Mouse (Mus musculus): ENCODE results near the gene Nav2.

The Nav2 gene

DNA sequence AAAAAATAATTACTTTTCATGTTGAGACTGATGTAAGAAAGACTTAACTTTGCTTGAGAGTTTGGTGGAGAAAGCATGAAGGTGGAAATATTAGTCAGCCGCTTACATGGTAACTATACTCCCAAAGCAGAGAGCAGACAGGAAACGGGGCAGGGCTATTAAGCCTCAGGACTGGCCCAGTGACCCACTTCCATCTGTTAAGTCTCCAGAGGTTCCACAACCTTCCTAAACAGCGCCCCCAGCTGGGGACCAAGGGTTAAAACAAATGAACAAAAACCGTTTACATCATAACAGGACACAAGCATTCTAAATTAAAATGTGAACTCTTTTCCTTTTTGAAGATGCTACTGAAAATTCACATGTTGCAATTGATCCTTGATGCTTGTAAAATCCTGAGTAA is 29.7 kb downstream of the Nav2 start:
- DNase-seq, result no peak

DNA sequence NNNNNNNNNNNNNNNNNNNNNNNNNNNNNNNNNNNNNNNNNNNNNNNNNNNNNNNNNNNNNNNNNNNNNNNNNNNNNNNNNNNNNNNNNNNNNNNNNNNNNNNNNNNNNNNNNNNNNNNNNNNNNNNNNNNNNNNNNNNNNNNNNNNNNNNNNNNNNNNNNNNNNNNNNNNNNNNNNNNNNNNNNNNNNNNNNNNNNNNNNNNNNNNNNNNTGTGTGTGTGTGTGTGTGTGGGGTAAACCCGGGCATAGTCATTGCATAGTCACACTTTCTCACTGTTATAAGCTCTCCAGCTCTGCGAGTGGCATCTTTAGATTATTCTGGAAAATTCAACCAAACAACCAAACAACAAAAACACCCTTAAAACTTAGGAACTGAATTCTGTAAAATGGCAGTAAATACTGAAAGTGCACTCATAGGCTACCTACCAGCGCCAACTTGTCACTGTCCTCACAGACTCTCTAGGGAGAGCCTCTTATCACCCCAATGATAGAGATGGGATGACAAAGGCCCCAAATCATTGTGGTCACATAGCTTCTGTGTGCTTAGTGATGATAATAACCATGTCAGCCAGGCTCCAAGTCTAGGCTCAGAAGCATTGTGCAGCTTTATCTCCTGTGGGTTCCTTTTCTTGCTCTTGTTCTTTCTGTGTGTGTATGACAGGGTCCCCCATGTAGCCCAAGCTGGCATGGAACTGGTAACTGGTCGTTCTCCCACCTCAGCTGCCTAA is 40.0 kb downstream of the Nav2 start:
- DNase-seq, result no peak

DNA sequence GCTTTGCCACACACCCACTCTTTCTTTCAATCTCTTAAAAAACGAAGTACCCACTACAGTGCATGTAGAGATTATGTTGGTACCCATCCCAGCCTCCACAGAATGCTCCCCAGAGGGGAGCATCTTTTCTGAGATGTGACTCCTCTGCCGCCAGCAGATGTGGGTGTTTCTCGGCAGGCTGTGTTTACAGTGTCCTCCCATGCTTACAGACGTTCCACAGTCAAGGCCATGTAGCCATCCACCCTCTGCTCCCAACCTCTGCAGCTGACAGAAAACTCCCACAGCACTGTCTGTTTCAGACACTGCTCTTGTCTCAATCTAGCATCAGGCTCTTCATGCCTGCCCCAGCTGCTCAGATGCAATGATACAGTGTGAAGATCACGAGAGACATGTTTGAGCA is 46.0 kb downstream of the Nav2 start:
- no peak for DNase-seq

DNA sequence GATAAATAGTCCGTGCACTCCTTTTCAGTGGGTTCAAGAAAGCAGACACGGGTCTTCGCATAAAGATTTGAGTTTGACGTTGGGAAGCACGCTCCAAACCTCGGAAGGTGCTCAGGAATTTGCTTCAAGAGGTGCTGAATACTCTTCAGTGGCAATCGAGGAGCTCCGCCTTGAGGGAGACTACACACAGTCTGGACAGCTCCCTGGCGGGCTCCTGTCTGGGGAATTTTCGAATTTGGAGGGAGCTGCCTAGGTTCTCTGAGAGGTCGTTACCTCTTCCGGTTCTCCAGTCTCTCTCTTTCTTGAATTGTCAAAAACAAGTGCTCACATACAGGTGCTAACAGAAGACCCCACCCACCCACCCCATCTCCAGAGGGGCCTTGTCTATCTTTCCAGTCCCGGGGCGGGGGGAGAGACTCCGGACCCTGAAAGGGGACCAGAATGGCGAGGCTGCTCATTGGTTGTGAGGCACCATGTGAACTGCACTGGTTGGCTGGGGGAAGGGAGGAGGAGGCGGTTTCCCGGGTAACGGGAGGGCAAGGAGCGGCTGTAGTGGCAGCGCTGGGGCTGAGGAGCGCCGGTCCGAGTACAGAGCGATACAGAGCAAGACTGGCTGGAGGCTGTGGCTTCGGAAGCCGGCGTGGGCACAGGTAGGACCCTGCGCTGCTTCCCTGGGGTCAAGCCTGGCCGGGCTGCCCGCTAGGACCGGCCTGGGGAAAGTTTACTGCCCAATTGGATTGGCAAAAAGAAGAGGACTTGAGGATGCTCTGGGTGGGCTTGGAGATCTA is 50.2 kb downstream of the Nav2 start:
- peak; percentile 84 for DNase-seq

DNA sequence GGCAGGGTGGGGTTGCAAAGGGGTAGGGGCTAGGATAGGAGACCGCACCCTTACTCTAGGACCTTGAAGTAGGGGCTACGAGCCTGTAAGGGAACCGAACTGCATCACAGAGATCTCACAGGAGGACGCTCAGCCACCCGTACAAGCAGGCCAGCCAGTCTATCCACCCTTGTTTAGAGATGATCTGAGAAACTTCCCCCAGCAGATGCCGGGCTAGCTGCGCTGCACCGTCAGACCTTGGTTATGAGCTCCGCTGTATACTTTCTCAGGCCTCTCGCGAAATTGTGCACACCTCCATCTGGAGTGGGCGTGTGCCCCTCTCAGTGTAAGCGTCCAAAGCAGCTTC is 50.8 kb downstream of the Nav2 start:
- DNase-seq, result peak; percentile 23

DNA sequence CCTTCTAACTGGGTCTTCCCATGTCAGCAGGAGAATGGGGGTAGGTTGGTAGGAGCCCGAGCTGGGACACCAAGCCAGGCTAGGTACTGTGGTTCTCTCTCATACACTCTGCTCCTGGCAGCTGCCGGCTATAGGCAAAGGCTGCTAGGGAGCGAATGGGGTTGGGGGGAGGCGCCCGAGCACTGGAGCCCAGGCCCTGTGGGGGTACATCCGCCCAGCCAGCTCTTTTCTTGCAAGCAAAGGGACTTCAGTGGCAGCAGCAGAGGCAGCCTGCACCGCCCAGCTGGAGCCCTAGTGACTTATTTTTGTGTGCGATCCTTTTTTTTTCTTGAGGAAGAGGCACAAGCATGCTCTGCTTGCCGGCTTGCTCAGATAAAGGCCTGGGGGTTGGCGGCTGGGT is 51.6 kb downstream of the Nav2 start:
- peak; percentile 26 for DNase-seq

DNA sequence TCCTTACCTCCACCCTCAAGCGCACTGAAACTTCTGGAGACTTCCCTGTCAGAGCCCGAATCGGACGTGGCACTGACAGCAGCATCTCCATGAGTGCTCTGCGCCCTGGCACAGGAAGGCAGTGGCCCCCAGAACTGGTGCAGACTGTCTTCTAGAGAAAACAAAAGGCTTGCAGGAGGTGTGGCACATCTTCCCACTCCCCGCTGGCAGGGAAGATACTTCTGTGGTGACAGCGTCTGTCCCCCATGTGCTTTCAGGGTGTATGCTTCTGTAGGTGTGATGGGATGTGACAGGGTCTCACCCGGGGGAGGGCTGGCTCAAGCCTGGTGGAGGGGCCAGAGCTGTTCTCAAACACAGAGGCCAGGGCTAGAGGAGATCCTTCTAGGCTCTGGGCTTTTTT is 53.0 kb downstream of the Nav2 start:
- DNase-seq, result no peak

DNA sequence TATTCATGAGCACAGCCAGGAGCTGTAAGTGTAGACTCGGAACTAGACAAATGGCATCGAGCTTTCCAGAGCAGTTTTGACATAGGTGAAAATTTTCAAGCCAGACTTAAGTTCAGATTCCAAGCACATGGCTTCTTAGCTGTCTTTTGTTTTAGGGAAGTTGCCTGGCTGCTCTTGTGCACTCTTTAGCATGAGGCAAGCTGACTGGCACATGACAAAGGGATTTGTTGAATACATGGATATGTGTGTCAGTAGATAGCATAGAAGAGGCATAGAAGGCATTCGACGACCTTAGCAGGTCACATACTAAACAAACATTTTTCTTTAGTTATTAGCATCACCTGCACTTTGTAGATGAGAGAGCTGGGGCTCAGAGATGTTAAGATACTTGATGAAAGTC is 53.4 kb downstream of the Nav2 start:
- DNase-seq, result no peak

DNA sequence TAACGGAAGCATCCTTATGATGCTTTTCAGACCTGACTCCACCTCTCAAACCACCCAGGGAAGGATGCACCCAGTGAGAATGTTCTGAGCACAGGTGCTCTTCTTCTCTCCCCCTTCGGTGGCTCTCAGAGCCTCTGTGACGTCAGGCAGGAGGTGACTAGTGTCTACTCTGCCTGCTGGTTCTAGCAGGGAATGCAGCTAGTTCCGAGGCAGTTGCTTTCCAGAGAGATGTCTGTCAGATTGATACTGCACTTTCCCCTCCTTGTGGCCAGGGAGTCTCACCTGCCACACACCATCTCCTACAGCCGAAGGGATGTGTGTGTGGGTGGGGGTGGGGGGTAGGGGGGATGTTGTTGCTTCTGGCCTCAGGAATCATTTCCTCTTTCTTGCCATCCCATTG is 54.6 kb downstream of the Nav2 start:
- no peak for DNase-seq

DNA sequence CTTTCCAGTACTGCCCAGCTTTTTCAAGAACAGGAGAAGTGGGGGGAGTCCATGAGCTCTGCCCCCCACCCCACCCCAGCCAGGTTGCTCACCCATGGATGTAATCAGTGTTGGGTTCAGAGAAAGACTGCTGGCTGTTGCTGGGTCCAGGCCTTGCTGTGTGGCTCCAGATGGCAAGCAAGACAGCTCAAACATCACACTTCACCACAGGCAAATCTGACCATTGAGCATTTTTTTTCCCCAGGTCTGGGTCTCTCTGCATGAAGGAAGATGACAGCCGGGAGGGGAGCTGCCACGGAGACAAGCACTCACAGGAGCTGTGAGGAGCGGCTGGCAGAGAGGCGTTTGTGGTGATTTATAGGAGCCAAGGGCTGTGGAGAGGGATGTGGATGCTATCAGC is 55.0 kb downstream of the Nav2 start:
- DNase-seq, result no peak

DNA sequence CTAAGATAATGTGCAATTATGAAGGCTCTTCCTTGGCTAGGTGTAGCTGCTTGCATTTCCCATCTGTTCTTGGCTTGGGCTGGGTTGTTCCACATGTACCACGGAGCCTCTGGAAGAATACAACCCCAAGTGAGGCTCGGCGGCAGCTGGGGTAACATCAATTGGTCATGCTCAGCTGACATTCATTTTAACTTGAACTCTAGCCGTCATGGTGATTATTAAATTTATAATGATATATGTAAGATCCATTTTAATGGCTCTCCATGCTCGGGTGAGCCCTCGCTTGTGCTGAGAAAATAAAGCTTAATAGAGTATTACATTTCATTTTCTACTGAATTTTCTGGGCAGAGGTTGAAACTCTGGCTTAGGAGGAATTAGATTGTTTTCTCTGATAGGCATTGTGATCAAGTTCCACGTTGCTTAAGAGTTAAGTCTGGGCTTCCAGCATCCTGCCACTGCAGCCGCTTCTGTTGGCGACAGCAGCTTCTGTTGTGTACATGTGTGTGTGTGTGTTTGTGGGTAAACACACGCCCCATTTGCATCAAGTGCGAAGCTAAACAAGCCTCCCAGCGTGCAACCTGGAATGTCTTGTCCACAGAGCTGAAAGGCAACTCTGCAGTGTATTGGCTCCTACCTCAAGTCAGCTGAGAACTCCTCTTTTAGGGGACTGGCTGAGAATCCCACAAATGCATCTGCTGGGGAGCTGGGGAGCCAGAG is 57.4 kb downstream of the Nav2 start:
- DNase-seq, result no peak

DNA sequence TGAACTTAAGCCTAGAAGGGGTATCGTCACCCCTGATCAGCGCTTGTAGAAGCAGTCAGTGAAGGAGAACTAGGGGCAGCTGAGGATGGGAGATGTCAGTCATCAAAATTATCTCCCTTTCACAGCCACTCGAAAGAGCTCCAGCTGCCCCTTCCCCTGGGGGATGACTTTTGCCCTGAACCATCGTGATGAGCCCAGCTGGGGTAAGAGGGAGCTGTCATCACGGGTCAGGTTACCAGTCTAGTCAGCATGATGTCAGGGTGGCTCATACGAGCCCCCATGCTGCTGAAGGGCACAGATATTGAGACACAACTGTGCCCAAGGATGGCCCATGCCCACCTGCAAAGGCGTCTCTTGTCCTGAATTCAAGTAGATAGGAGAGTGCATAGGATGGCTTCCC is 72.5 kb downstream of the Nav2 start:
- no peak for DNase-seq

DNA sequence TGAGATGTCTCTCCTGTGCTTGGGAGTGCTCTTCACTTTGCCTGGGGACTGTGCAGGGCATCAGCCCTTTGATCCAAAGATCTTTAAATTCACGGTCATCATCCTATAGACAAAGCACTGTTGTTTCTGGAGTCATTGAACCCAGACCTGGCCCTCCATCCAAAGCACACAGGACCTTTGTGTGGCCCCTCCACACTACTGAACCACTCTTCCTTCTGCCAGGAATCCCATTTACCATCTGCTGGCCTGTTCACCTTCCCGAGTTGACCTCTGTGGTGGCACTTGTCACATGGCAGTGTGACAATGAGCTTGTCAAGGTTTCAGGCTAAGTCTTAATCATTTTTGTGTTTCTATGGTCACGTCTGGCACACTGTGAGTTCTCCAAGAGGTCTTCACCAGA is 73.3 kb downstream of the Nav2 start:
- DNase-seq, result no peak

DNA sequence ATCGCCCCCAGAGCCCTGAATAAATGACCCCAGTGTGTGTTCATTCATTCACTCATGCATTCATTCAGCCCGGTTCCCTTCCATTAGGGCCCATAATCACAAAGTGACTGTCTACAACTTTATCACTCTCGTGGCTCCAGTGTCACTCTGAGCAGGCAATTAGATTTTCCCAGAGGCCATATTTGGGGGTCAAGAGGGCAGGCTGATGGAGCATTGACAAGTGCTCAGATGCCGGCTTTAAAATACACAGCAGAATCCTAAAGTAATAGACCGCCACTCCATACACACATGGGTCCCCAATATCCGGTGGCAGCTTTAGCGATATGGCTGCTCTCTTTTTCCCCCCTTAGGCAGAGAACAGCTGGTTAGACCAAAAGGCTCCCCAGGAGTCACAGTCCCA is 74.1 kb downstream of the Nav2 start:
- DNase-seq, result no peak

DNA sequence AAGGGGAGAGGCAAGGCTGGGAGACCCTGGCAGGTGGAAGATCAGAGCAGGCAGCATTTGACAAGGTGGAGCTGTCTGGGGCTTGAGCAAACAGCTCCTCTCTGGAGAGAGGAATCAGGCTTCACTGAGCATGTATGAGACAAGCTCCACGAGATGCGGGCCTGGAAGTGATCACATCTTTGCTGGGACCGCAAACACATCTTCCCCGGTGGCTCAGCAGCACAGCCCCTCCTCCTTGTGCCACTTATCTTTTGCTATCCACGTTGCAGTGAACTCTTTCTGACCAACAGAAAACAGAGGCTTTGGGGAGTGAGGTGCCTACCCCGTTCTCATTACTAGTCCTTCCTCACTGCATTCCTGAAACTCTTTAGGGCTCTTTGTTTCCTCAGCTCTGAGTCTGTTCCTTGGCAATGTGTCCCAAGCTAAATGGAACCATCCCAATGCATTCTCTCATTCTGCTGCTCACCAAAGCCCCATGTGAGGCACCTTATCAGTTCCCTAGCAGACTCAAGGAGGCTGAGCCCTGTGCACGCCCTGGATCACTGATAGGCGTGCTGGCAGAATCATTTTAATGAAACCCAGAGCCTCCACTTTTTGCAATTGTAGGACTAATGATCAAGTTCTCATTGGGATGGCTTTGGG is 83.5 kb downstream of the Nav2 start:
- no peak for DNase-seq

DNA sequence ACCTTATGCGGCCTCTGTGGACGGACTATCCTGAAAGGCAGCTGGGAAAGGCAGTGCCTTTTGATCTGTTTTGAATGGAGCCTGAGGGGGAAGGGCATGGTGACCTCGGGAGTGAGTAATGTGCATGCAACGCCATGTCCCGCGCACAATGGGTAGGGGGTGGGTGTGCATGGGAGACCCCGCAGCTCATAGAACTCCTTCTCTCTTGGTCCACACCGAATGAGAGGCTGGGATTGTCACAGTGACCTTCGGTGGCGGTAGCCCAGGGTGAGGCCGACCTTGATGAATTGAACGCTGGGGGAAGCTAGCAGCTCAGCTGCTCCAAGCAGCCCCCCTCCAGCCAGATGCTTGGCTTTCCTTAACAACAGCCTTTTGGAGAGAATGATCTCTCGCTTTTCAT is 86.7 kb downstream of the Nav2 start:
- DNase-seq, result no peak

DNA sequence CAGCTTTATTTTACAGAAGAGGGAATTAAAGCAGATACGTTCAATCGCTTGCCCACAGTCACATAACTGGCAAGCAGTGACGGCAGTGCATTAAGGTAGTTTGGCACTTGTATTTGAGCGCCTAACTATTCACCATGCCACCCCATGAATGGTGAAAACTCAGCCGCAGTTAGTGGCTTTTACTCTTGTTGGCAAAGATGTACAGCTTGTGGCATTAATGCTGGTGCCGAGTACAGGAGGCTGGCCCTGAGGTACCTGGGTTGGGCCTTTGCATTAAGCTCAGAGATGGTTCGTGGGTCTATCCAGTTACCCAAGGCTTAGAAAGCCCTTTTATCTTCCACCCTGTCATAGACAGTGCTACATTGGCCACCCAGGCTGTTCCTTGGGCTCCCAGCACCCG is 87.2 kb downstream of the Nav2 start:
- DNase-seq, result no peak

DNA sequence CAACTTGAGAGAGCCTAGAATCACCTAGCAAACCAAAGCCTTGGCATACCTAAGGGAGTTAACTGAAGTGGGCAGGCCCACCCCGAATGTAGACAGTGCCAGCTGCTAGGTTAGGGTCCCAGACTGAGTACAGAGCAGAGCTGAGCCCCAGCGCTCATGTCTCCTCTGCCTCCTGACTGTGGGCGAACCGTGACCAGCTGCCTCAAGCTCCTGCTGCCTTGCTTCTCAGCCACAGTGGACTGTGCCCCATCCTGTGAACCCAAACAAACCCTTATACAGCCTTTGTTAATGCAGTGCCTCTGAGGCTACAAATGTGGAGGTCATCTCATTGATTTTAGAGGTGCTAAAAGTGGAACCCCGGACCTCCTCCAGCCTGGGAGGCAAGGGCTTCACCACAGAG is 88.3 kb downstream of the Nav2 start:
- DNase-seq, result no peak

DNA sequence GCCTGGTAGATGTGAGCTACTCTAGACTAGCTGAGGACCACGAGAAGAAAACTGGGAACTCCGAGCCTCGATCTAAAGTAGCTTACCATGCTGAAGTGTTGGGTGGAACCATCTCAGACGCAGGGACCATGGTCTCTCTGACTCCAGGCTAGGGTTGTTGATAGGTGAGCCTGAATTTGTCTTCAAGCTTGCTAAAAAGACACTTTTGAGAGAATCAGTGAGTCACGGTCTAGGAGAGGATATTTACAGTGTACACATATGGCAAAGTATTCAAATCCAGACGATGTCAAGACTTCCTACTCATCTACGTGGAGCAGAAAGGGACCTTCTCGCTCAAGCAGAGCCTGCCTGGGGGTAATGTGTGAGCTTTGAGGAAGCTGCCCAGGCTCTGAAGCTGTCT is 89.6 kb downstream of the Nav2 start:
- no peak for DNase-seq

DNA sequence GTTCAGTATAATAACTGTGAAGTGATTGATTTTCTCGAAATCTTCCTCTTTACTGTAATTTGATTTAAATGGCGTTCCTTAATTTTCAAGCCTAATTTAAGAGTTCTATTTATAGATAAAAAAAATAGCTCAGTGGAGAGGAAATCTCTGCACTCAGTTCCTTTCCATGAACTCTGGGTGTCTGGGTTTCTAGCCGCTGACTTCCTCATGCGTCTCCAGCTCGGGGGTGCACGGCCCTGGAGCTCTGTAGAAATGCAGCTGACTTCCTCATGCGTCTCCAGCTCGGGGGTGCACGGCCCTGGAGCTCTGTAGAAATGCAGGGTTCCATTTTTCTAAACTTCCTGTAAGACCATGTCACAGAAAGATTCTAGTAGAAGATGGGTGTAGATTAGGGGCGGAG is 90.1 kb downstream of the Nav2 start:
- no peak for DNase-seq

DNA sequence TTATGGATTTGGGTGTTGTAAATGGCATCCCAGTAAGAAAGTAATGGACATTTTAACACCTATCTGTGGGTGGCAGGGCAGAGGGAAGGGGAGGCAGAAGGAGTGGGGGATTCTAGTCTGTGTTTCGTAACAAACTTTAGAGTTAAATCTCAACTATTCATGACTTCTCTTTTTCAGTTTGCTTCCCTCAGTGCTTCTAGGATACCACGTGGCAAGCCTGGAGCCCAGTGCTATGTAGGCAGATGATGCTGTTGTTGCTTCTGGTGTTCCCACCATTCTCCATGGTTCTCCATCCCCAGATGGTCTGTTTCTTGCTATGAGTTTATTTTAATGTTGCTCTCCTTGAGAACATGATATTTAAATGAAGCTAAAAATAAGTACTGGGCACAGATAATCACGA is 92.3 kb downstream of the Nav2 start:
- no peak for DNase-seq

DNA sequence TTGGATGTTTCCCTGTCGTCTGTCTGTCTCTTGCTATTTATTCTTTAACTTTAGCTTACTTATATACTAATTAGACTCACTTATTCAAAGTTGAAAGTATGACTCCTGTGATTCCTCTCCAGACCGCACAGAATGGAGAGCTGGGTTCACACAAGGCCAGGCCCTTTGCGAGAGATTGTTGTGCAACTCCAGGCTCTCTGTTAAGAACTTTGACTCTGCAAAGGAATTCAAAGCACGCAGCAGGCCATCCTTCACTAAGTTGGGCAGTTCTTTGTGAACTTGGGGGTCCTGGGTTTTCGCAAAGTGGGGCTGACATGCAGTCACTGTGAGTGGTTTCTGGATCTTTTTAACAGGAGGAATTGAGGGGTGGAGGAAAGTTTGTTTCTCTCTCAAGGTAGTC is 95.9 kb downstream of the Nav2 start:
- DNase-seq, result no peak

DNA sequence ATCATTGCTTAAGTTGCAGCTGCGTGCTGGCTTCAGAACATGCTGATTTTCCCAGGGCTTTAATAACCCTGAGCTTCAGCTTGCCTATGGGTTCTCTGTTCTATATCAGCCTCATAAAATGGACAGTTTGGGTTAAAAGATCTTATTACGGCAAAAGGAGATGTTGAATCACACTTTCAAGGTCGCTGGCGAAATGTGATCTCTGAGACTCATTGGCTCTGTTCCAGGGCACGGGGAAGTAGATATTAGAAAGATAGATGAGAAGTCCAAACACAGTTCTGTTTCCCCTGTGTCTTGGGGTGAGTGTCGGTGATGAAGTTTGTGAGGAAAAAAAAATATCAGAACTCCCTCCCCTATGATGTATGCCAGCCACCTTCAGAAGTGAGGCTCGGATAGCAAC is 98.4 kb downstream of the Nav2 start:
- no peak for DNase-seq

DNA sequence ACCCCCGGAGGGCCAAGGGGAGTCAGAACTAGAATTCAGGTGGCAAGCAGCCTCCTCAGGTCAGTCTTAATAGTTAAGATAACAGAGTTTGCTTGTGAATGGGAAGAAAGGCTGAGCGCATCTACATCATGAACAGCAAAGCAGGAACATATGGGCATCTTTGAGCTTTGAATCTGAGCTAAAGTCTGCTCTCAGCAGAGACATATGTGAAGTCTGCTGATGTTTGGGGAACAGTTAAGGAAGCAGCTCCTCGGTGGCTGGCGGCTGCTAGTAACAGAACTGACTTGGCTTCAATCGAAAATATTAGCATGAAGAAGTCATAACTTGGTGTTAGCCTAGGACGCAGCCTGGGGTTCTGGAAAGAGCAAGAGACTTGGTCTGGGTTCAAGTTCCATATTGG is 102.2 kb downstream of the Nav2 start:
- DNase-seq, result no peak

All from cerebellum, adult 8-10 months (tissue).